Mouse (Mus musculus) liver, postnatal 0 days (tissue): ENCODE data around the gene Nhlrc4. TPM values are rescaled to one million over a fixed set of nuclear protein-coding genes. Genes with fewer than 3 reads are reported as not detected.

Experiments
- ATAC-seq: fragments of 200-750 bp; cut with Nextera tagmentation; 2 replicates; pipeline ENCODE4 v1.8.0; 2017; ENCODE audit warnings: mild to moderate bottlenecking, moderate library complexity
- DNase-seq: peaks from one replicate; pipeline ENCODE4 v3.0.0-alpha.2; 2016
- H3K27ac ChIP-seq: fragments of 300-500 bp; sonication (generic); 2 replicates; pipeline ENCODE4 v1.5.1; 2014; ENCODE audit warnings: antibody characterized with exemption, moderate library complexity, mild to moderate bottlenecking, low read depth
- H3K27me3 ChIP-seq: fragments of 300-500 bp; sonication (generic); 2 replicates; pipeline ENCODE4 v1.6.1; 2014; ENCODE audit warnings: low read length, control low read depth, mixed read lengths; ENCODE audit not compliant: insufficient read depth
- H3K36me3 ChIP-seq: fragments of 300-500 bp; sonication (generic); replicated peaks from 2 replicates; pipeline ENCODE4 v1.6.1; 2014; ENCODE audit warnings: mild to moderate bottlenecking, control low read depth, low read length, moderate library complexity, mixed read lengths; ENCODE audit not compliant: insufficient read depth
- H3K4me1 ChIP-seq: fragments of 300-500 bp; sonication (generic); 2 replicates; pipeline ENCODE4 v1.6.1; 2014; ENCODE audit warnings: antibody characterized with exemption, mild to moderate bottlenecking, control low read depth; ENCODE audit not compliant: insufficient read depth
- H3K4me2 ChIP-seq: fragments of 300-500 bp; sonication (generic); 2 replicates; pipeline ENCODE4 v1.6.1; 2014; ENCODE audit warnings: low read depth, mild to moderate bottlenecking, low read length, moderate library complexity, mixed read lengths
- H3K4me3 ChIP-seq: fragments of 300-500 bp; sonication (generic); 2 replicates; pipeline ENCODE4 v1.5.1; 2014; ENCODE audit warnings: low read depth, low read length
- H3K9ac ChIP-seq: fragments of 300-500 bp; sonication (generic); replicated peaks from 2 replicates; pipeline ENCODE4 v1.6.1; 2014; ENCODE audit warnings: mild to moderate bottlenecking, moderate library complexity
- H3K9me3 ChIP-seq: fragments of 300-500 bp; sonication (generic); 2 replicates; pipeline ENCODE4 v1.6.1; 2016; ENCODE audit warnings: mild to moderate bottlenecking, control low read depth, low read length, mixed read lengths
- CTCF ChIP-seq: sonication (generic); IDR thresholded peaks from 2 replicates; pipeline ENCODE4 v1.5.1; 2016; ENCODE audit warnings: antibody characterized with exemption, low read depth
- EP300 ChIP-seq: IDR thresholded peaks from 2 replicates; pipeline ENCODE4 v1.6.1; 2016; ENCODE audit warnings: antibody characterized with exemption, low read depth, mild to moderate bottlenecking
- WGBS: fragments of 180-500 bp; shearing (Covaris S2); extraction: QIAGEN DNeasy Blood & Tissue Kit; methylation state at CpG from one replicate; pipeline ENCODE4 v1.1.7; 2014; ENCODE audit not compliant: insufficient replicate concordance; 5-methylcytosine and 5-hydroxymethylcytosine counted together
- polyA plus RNA-seq: library from polyadenylated mRNA; unstranded; fragments of >200 nt; fragmentation: Nextera tagmentation; extraction: Ambion mirVana; gene quantifications from 2 replicates; pipeline ENCODE4 v1.2.1, GENCODE M21; 2015

Nhlrc4 gene
- polyA plus RNA-seq, 1 experiment from 2014 or later: 2.0 TPM

DNA sequence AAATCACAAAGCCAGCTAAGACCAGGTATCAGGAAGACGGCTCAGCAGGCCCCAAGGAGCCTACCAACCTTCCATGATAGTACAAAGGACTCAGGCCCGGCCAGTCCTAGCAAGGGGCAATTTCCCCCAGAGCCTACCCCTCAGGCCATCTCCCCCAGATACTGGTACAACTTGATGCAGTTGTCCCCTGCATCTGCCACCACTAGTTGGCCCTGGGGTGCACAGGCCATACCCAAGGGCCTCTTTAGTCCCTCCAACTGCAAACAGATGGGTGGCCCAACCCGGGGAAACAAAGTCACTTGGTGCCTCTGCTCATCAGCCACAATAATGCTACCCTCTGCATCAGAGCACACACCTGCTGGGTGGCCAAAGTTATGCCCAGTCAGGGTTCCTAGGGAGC lies 1.5 kb downstream of the Nhlrc4 start:
- peak; percentile 26 for ATAC-seq
- peak overlapping the region; percentile 87 for H3K27ac ChIP-seq
- 70% methylated on average over 3 of the region's 3 CpGs for WGBS

DNA sequence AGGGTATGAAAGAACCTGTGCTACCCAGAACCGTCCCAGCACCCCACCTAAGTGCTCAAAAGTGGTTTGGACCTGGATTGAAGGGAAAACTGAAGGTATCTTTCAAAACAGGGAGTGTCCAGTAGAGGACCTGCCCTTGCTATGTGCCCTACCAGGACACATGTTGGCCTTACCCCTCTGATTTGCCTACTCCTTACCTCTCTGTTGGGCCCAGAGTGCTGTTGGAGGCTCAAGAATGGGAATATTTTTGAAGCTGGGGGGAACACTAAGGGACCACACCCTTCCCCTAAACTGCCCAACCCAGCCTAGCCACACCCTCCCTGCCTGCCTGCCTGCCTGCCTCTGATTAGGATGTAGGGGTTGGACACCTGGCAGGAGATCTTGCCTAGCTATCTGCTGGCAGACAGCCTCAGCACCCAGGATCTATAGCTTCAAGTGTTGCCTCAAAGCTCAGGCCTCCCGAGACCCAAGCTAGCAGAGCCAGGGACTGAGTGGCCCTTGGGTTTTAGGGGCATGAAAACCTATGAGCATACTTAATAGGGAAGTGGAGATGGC lies 2.1 kb downstream of the Nhlrc4 start:
- H3K9ac ChIP-seq: peak overlapping the region; percentile 96
- H3K4me3 ChIP-seq: peak overlapping the region; percentile 79
- WGBS: 55% methylated on average over 2 of the region's 2 CpGs
- peak overlapping the region; percentile 87 for H3K27ac ChIP-seq
- no peaks in the 10 kb centered on the region for H3K27me3 ChIP-seq
- DNase-seq: peak; percentile 86
- H3K36me3 ChIP-seq: peaks cover 28% of the 10 kb centered on the region
- H3K9me3 ChIP-seq: no peaks in the 10 kb centered on the region
- peaks cover 50% of the 10 kb centered on the region for H3K4me1 ChIP-seq
- TF ChIP-seq EP300 (peak; percentile 98), CTCF (no peak)
- peak overlapping the region; percentile 78 for H3K4me2 ChIP-seq
- ATAC-seq: peak; percentile 92

More for the DNA sequence above, 1.5 kb downstream of the Nhlrc4 start:
- Histone ChIP-seq H3K4me3 (peak overlapping the region; percentile 79; the same call in 1 of the 2 replicates), H3K4me1 (peaks cover 51% of the 10 kb centered on the region), H3K27me3 (no peaks in the 10 kb centered on the region), H3K9me3 (no peaks in the 10 kb centered on the region), H3K4me2 (peak overlapping the region; percentile 78), H3K36me3 (peaks cover 22% of the 10 kb centered on the region), H3K9ac (peak overlapping the region; percentile 68)
- no peak for TF ChIP-seq EP300
- peak; percentile 44 for TF ChIP-seq CTCF
- DNase-seq: no peak

- peak; percentile 34 for ATAC-seq
- TF ChIP-seq CTCF (no peak), EP300 (no peak; the same call in 1 of the 2 replicates)
- peak overlapping the region; percentile 96 for H3K9ac ChIP-seq
- peak overlapping the region; percentile 79 for H3K4me3 ChIP-seq
- no peaks in the 10 kb centered on the region for H3K9me3 ChIP-seq
- H3K27ac ChIP-seq: peak overlapping the region; percentile 87
- peak; percentile 84 for DNase-seq
- H3K4me1 ChIP-seq: peaks cover 40% of the 10 kb centered on the region
- 3% methylated on average over 54 of the region's 54 CpGs for WGBS
- H3K27me3 ChIP-seq: no peaks in the 10 kb centered on the region
- H3K4me2 ChIP-seq: peak overlapping the region; percentile 78
- peaks cover 38% of the 10 kb centered on the region for H3K36me3 ChIP-seq
Measured at GRCm38 (mm10) chr17:25941511-25942241, 3.1 kb downstream of the Nhlrc4 start.

DNA sequence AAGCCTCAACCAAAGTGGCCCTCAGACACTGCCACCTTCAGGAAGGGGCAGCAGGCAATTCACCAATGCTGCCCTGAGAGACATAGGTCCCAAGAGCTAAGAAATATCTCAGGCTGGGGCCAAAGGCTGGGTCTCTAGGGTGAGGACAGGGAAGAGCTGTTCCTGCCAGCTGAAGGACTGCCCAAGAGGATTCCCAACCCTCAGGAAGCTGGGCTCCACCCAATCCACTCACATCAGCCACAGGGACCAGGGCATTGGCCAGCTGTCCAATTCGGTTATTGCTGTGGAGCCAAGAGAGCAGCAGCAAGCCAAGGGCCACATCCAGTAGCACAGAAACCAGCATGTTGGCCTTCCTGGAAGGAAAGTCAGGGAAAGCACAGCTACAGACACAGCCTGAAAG lies 10.2 kb downstream of the Nhlrc4 start:
- H3K36me3 ChIP-seq: peaks cover 92% of the 10 kb centered on the region
- no peak overlapping the region for H3K4me2 ChIP-seq
- TF ChIP-seq CTCF (no peak), EP300 (no peak)
- H3K9ac ChIP-seq: no peak overlapping the region
- no peak overlapping the region for H3K27ac ChIP-seq
- DNase-seq (no peak), ATAC-seq (no peak)
- H3K4me3 ChIP-seq: no peak overlapping the region
- H3K4me1 ChIP-seq: peaks cover under 1% of the 10 kb centered on the region; the same call in 1 of the 2 replicates
- no peaks in the 10 kb centered on the region for H3K27me3 ChIP-seq
- H3K9me3 ChIP-seq: no peaks in the 10 kb centered on the region
- 79% methylated on average over 1 of the region's 1 CpGs for WGBS

GRCm38 (mm10) chr17:25925348-25925747 lies 19.4 kb downstream of the Nhlrc4 start:
- H3K9me3 ChIP-seq: no peaks in the 10 kb centered on the region
- no peak for TF ChIP-seq CTCF
- TF ChIP-seq EP300: no peak
- H3K4me1 ChIP-seq: peaks cover 7% of the 10 kb centered on the region
- no peak overlapping the region for H3K9ac ChIP-seq
- H3K36me3 ChIP-seq: peaks cover 51% of the 10 kb centered on the region
- no peaks in the 10 kb centered on the region for H3K27me3 ChIP-seq
- DNase-seq (no peak), ATAC-seq (no peak)
- H3K4me2 ChIP-seq: no peak overlapping the region
- H3K4me3 ChIP-seq: no peak overlapping the region
- WGBS: 77% methylated on average over 2 of the region's 2 CpGs
- no peak overlapping the region for H3K27ac ChIP-seq

GRCm38 (mm10) chr17:25922120-25922519 lies 22.6 kb downstream of the Nhlrc4 start:
- no peaks in the 10 kb centered on the region for H3K27me3 ChIP-seq
- H3K9ac ChIP-seq: no peak overlapping the region
- DNase-seq: peak; percentile 50
- no peak for ATAC-seq
- no peak overlapping the region for H3K4me3 ChIP-seq
- 60% methylated on average over 5 of the region's 5 CpGs for WGBS
- H3K4me1 ChIP-seq: peaks cover 24% of the 10 kb centered on the region
- TF ChIP-seq CTCF (no peak), EP300 (no peak)
- H3K36me3 ChIP-seq: peaks cover 22% of the 10 kb centered on the region
- H3K9me3 ChIP-seq: no peaks in the 10 kb centered on the region
- H3K4me2 ChIP-seq: no peak overlapping the region
- H3K27ac ChIP-seq: no peak overlapping the region
